Mouse (Mus musculus) 3T3-L1 (cell line): ENCODE results near the gene Maml2.
A peak's percentile ranks its signal among the peaks of the same experiment; 100 is the strongest.

Source experiments
- DNase-seq: peaks from one replicate; pipeline ENCODE4 v3.0.0-alpha.2; 2015; ENCODE audit warnings: low read depth, low spot score

The Maml2 gene

DNA sequence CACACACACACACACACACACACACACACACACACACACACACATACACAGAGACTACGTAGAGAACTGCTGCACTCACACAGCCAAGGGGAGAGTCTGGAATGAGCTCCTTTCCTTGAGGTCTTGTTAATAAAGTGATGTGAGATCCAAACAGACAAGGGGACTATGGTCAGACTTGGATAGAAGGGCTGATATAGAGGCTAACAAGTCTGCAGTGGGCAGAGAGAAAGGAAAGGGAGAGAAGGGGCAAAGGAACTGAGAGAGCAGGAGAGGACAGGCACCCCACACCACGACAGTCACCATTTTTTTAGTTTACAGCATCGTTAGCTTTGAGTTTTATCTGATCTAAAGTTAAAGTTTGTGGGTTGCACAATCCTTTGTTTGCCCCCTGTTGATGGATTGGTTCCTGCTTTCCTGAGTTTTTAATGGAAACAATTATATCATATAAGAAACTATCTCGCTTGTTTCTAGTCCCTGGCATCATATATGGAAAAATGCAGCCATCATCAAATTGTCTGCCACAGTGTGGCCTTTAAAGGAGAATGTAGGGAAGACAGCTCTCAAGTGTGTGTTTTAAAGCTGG, 149.0 kb downstream of the Maml2 start, which contains the start of gene Gm17571:
Gm17571 (minus strand) TSS at position 51 of the 583 bp plus-strand sequence.
- DNase-seq, result no peak

- DNase-seq, result no peak
These were observed 151.0 kb downstream of the Maml2 start for GRCm38 (mm10) chr9:13448716-13449115.

DNA sequence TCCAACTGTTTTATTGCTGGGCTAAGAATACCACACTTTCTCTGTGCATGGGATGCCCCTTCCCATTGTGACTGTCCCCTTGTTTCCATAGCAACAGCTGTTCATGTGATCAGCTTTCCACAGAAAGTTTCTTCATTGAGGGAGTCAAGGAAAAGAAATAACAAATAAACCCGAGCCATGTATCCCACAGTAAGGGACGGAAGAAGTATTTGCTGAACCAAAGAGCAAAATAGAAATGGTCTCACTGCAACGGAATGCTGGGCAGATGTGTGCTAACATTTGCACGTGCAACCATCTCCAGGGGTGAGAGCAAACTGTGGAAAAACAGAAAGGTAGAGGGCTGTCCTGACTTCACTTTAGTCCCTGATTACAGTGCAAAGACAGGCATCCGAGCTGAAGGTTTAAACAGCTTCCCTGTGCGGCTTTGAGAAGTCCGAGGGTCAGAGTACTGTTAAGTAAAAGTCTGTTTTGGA, 156.9 kb downstream of the Maml2 start:
- peak; percentile 58 for DNase-seq

DNA sequence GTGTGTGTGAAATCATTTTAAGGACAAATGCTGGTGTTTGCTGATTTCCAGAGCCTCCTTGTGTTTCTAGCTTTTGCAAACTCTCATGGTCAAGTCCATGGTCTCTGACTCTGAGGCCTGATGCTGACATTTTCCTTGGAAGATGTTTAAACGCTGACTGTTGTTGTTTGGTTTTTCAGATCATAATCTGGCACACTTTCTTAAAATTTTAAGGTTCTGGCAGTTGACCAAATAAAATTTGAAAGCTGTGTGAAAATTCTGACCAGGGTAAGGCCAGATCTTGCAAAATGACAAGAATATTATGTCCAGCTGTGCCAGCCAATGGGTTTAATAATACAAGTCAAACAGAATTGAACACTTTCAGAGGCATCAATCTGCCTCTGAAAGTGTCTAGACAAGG, 157.5 kb downstream of the Maml2 start:
- DNase-seq, result no peak

GRCm38 (mm10) chr9:13457774-13458173, 160.0 kb downstream of the Maml2 start:
- no peak for DNase-seq

DNA sequence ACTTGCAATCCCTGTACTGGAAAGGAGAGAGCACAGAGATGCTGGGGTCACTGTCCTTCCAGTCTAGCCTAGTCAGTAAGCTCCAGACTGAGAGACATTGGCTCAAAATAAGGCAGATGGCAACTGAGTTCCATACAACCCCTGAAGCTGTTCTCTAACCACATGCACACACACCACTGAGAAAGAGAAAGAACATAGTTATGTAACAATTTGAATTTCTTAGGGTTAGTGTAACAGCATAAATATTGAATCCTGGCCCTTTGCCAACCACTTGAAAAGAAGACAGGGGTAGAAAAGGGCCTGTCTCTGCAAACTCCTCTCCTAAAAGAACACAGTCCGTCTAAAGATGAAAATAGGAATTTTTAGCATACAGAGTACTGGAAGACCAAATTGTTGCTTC, 161.6 kb downstream of the Maml2 start:
- no peak for DNase-seq

GRCm38 (mm10) chr9:13460012-13460411, 162.3 kb downstream of the Maml2 start:
- no peak for DNase-seq

- peak; percentile 62 for DNase-seq
These were observed 163.2 kb downstream of the Maml2 start for GRCm38 (mm10) chr9:13460926-13461325.

DNA sequence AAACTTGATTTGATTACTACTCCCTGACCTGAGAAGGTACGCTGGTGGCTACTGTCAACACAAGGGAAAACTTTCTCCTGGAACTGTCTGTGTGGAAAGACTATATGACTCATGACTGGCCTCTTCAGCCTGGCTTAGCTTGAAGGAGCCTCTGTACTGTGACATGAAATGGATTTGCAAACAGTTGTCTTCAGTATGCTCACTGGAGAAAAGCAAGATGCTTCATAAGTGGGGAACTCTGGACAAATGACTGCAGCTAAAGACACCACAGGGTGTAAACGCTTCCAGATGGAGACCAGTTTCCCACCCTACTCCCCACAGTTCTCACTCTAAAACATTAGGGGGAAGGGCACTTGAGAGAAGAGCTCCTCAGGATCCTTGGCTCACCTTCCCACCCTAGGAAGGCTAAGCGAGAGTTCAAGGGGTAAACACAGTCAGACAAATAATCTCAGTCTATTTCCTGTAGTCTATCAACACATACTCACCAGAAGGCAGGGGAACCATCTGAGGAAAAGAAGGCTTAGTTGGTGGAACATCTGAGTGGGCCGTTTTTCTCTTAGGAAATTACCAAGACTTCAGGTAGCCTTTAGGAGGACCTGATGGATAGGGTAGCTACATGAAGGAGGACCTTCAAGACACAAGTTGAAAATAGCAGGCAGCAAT, 167.7 kb downstream of the Maml2 start:
- DNase-seq, result peak; percentile 29

DNA sequence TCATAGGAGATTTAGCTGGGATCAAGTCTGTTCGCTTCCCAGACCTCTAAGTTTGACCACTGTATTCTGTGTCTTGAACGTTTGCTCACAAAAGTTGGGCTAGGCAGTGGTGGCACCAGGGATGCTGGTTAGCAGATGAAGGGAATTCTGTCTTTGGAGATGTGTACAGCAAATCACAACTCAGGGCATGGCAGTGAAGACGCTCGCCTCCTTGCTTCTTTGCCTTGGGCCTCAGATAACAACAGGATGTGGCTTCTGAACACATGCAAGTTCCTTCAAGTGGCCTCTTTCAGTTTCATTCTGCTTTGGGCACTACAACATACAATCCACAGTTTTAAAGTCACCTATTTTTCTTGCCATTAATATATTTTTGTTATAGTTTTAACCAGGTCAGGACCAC, 168.6 kb downstream of the Maml2 start:
- peak; percentile 38 for DNase-seq

DNA sequence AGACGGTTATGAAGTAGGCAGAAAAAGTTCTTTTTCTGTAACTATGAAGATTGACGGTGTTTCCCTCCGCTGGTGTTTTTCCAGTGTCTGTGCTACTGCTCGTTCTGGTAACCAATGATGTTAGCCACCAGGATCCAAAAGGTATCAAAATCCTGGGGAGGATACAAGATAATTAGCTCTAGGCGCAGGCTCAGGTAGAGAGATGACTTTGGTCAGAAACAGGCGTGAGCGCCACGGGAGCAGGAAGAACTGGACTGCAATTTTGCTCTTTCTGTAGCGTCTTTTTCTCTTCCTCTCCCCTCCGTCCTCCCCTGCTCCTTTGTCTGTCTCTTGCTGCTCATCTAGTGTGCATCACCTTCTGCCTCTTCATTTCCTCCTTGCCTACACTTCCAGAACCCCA, 169.1 kb downstream of the Maml2 start:
- no peak for DNase-seq

- DNase-seq, result no peak
These were observed 170.0 kb downstream of the Maml2 start for GRCm38 (mm10) chr9:13467745-13468144.

GRCm38 (mm10) chr9:13468778-13469177, 171.0 kb downstream of the Maml2 start:
- no peak for DNase-seq

DNA sequence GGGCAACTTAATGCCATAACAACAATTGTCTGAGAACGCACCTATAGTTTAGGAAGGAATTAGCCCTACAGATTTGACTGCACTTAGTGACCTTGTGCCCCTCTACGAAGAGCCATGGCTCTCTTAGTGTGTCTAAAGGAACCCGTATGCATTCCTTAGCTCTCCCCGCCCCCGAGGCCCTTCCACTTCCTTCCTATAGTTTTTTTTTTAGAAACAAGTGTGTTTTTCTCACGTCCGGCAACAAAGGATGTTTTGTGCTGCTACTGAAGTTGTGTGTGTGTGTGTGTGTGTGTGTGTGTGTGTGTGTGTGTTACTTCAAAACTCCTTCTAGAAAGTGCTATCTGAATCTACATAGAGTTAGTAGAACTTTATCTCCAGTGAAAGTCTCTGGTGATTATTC, 172.3 kb downstream of the Maml2 start:
- no peak for DNase-seq

- no peak for DNase-seq
These were observed 177.2 kb downstream of the Maml2 start for GRCm38 (mm10) chr9:13474951-13475350.

GRCm38 (mm10) chr9:13479275-13479674, 181.5 kb downstream of the Maml2 start:
- no peak for DNase-seq

DNA sequence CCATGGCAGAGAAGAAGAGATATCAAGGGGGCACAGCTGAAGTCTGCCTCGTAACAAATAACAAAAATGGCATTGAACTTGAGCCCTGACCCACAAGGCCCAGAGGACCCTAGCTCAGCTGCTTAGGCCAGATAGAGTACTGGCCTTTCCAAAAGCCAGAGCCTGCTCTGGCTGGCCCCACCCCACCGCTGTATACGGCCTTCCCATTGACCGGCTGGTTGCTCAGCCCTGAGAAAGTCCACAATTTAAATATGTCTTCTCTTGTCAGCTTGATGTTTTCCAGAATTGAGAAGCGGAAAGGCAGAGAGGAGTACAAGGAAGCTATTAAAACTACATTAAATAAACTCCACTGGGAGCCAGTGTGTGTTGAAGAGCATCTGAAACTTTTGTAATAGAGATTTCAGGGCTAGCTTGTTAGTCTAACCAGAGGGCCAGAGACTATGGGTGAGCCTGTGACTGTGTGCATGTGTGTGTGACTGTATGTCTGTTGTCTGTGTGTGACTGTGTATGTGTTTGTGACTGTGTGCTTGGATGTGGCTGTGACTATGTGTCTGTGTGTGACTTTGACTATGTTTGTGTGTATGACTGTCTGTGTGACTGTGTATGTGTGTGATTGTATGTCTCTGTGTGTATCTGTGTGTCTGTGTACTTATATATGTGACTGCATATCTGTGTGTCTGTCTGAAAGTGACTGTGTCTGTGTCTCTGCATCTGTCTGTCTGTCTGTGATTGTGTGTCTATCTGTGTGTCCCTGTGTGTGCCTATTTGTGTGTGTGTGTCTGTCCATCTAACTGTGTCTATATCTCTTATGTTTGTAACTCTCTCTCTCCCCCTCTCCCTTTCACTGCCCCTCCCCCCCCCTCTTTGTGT, 185.7 kb downstream of the Maml2 start:
- DNase-seq, result no peak

GRCm38 (mm10) chr9:13484267-13485240, 186.8 kb downstream of the Maml2 start:
- no peak for DNase-seq

DNA sequence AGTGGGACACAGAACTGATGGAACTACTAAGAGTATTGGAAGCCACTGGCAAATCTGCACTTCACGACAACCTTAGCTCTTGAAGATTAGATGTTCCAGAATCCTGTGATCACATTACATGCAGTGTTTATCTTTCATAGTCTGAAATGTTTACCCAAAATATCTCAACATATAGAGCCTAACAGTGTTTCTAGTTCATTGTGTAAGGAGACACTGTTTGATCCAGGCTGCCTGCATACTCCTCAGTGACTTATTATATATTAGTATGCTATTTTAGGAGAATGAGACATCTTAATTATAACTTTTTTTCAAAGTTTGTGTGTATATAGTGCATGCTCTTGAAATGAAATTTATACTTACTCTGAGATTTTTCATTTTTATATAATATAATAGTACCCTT, 188.2 kb downstream of the Maml2 start:
- DNase-seq, result no peak

- DNase-seq, result no peak
These were observed 193.3 kb downstream of the Maml2 start for GRCm38 (mm10) chr9:13491107-13491506.
